Mouse (Mus musculus) MEL (cell line): ENCODE data around the gene Fam49a. TPM values are rescaled to one million over a fixed set of nuclear protein-coding genes. Genes with fewer than 3 reads are reported as not detected.

Experiments
- DNase-seq: peaks from one replicate; pipeline ENCODE4 v3.0.0; 2011; ENCODE audit warnings: low read depth, low spot score
- H3K27ac ChIP-seq: 2 replicates; pipeline ENCODE4 v1.5.1; 2012; ENCODE audit warnings: low read depth, mild to moderate bottlenecking, control low read depth, low read length, moderate library complexity; ENCODE audit not compliant: control insufficient read depth
- H3K27me3 ChIP-seq, 2 experiments: fragments of 150-350 bp in 1 of 2; sonication (generic) in 1 of 2; 2 replicates each; pipeline ENCODE4 v1.6.1; 2012; ENCODE audit warnings: low read length in 2 of 2, mild to moderate bottlenecking in 2 of 2, improper control_type of control experiment in 1 of 2, moderate library complexity in 1 of 2; ENCODE audit not compliant: insufficient read depth in 2 of 2, control insufficient read depth in 1 of 2
- H3K36me3 ChIP-seq, 2 experiments: 2 replicates each; pipeline ENCODE4 v1.6.1; 2012 to 2014; ENCODE audit warnings: low read length in 2 of 2, improper control_type of control experiment in 1 of 2, inconsistent platforms in 1 of 2, mild to moderate bottlenecking in 1 of 2; ENCODE audit not compliant: insufficient read depth in 2 of 2, control insufficient read depth in 1 of 2
- H3K4me1 ChIP-seq, 2 experiments: fragments of 150-350 bp in 1 of 2; sonication (generic) in 1 of 2; 2 replicates each; pipeline ENCODE4 v1.6.1; 2012; ENCODE audit warnings: low read length in 2 of 2, improper control_type of control experiment in 1 of 2, mild to moderate bottlenecking in 1 of 2; ENCODE audit not compliant: insufficient read depth in 2 of 2, control insufficient read depth in 1 of 2
- H3K4me3 ChIP-seq, 2 experiments: fragments of 150-350 bp in 1 of 2; sonication (generic) in 1 of 2; 2 replicates each; pipeline ENCODE4 v1.5.1; 2012; ENCODE audit warnings: low read depth in 2 of 2, low read length in 2 of 2, mild to moderate bottlenecking in 2 of 2, moderate library complexity in 2 of 2, control low read depth in 1 of 2, improper control_type of control experiment in 1 of 2; ENCODE audit not compliant: control insufficient read depth in 1 of 2, insufficient read depth in 1 of 2
- H3K79me2 ChIP-seq: 2 replicates; pipeline ENCODE4 v1.6.1; 2012; ENCODE audit warnings: mild to moderate bottlenecking, low read length, moderate library complexity; ENCODE audit not compliant: control insufficient read depth, poor library complexity, insufficient read depth
- H3K9ac ChIP-seq: 2 replicates; pipeline ENCODE4 v1.6.1; 2012; ENCODE audit warnings: low read depth, mild to moderate bottlenecking, control low read depth, low read length, moderate library complexity; ENCODE audit not compliant: control insufficient read depth, poor library complexity, severe bottlenecking
- H3K9me3 ChIP-seq: fragments of 150-350 bp; sonication (generic); replicated peaks from 2 replicates; pipeline ENCODE4 v1.6.1; 2012; ENCODE audit warnings: mild to moderate bottlenecking, low read length, improper control_type of control experiment, moderate library complexity; ENCODE audit not compliant: insufficient read depth
- BHLHE40 ChIP-seq: IDR thresholded peaks from 2 replicates; pipeline ENCODE4 v1.6.1; 2012; ENCODE audit warnings: low read depth, mild to moderate bottlenecking, inconsistent platforms, low read length, improper control_type of control experiment, borderline replicate concordance
- CHD1 ChIP-seq: IDR thresholded peaks from 2 replicates; pipeline ENCODE4 v1.6.1; 2012; ENCODE audit warnings: low read depth, mild to moderate bottlenecking, inconsistent platforms, low read length, improper control_type of control experiment
- CTCF ChIP-seq, 3 experiments: IDR thresholded peaks in 2 of 3; conservative IDR thresholded peaks in 1 of 3; 2 replicates each; pipeline ENCODE4 v1.5.1; 2011 to 2012; ENCODE audit warnings: low read length in 3 of 3, low read depth in 2 of 3, mild to moderate bottlenecking in 2 of 3, improper control_type of control experiment in 1 of 3, inconsistent platforms in 1 of 3, mixed read lengths in 1 of 3, moderate library complexity in 1 of 3; ENCODE audit not compliant: control insufficient read depth in 1 of 3, insufficient read depth in 1 of 3, poor library complexity in 1 of 3, severe bottlenecking in 1 of 3
- ELF1 ChIP-seq: IDR thresholded peaks from 2 replicates; pipeline ENCODE4 v1.6.1; 2014; ENCODE audit warnings: low read depth, mild to moderate bottlenecking, inconsistent platforms, low read length, improper control_type of control experiment, moderate library complexity
- EP300 ChIP-seq, 2 experiments: IDR thresholded peaks; 2 replicates each; pipeline ENCODE4 v1.6.1; 2011; ENCODE audit warnings: improper control_type of control experiment in 2 of 2, low read length in 2 of 2, low read depth in 1 of 2, mild to moderate bottlenecking in 1 of 2
- ETS1 ChIP-seq: IDR thresholded peaks from 2 replicates; pipeline ENCODE4 v1.6.1; 2012; ENCODE audit warnings: low read depth, mild to moderate bottlenecking, inconsistent platforms, low read length, improper control_type of control experiment, moderate library complexity
- GATA1 ChIP-seq: IDR thresholded peaks from 2 replicates; pipeline ENCODE4 v1.6.1; 2011; ENCODE audit warnings: low read depth, low read length, improper control_type of control experiment
- JUND ChIP-seq: IDR thresholded peaks from 2 replicates; pipeline ENCODE4 v1.6.1; 2011; ENCODE audit warnings: low read depth, mild to moderate bottlenecking, improper control_type of control experiment, low read length
- MAX ChIP-seq: IDR thresholded peaks from 2 replicates; pipeline ENCODE4 v1.6.1; 2011; ENCODE audit warnings: low read length, improper control_type of control experiment
- MYC ChIP-seq: IDR thresholded peaks from 2 replicates; pipeline ENCODE4 v1.6.1; 2011; ENCODE audit warnings: low read depth, mild to moderate bottlenecking, low read length, improper control_type of control experiment, moderate library complexity
- NELFE ChIP-seq: IDR thresholded peaks from 2 replicates; pipeline ENCODE4 v1.6.1; 2011; ENCODE audit warnings: low read depth, low read length, improper control_type of control experiment
- NRF1 ChIP-seq: IDR thresholded peaks from 2 replicates; pipeline ENCODE4 v1.6.1; 2014; ENCODE audit warnings: low read depth, mild to moderate bottlenecking, inconsistent platforms, low read length, improper control_type of control experiment, moderate library complexity; ENCODE audit not compliant: poor library complexity, insufficient read depth, severe bottlenecking
- POLR2A ChIP-seq, 2 experiments: IDR thresholded peaks; 2 replicates each; pipeline ENCODE4 v1.6.1; 2011 to 2012; ENCODE audit warnings: low read length in 2 of 2, mild to moderate bottlenecking in 2 of 2, control low read depth in 1 of 2, improper control_type of control experiment in 1 of 2, low read depth in 1 of 2, moderate library complexity in 1 of 2; ENCODE audit not compliant: control insufficient read depth in 1 of 2, insufficient read depth in 1 of 2, poor library complexity in 1 of 2
- POLR2AphosphoS2 ChIP-seq: IDR thresholded peaks from 2 replicates; pipeline ENCODE4 v1.6.1; 2011; ENCODE audit warnings: low read length, improper control_type of control experiment
- RAD21 ChIP-seq: IDR thresholded peaks from 2 replicates; pipeline ENCODE4 v1.6.1; 2011; ENCODE audit warnings: mild to moderate bottlenecking, low read depth, low read length, improper control_type of control experiment
- SIN3A ChIP-seq: IDR thresholded peaks from 2 replicates; pipeline ENCODE4 v1.6.1; 2012; ENCODE audit warnings: low read length, improper control_type of control experiment, inconsistent platforms
- SMC3 ChIP-seq: IDR thresholded peaks from 2 replicates; pipeline ENCODE4 v1.6.1; 2011; ENCODE audit warnings: low read depth, low read length, improper control_type of control experiment
- TAL1 ChIP-seq: IDR thresholded peaks from 2 replicates; pipeline ENCODE4 v1.6.1; 2012; ENCODE audit warnings: mild to moderate bottlenecking, inconsistent platforms, low read length, moderate library complexity, mixed read lengths
- TCF12 ChIP-seq: IDR thresholded peaks from 2 replicates; pipeline ENCODE4 v1.6.1; 2014; ENCODE audit warnings: low read depth, mild to moderate bottlenecking, inconsistent platforms, low read length, improper control_type of control experiment, moderate library complexity
- UBTF ChIP-seq: IDR thresholded peaks from 2 replicates; pipeline ENCODE4 v1.6.1; 2012; ENCODE audit warnings: low read depth, mild to moderate bottlenecking, inconsistent platforms, low read length, improper control_type of control experiment, moderate library complexity, borderline replicate concordance; ENCODE audit not compliant: insufficient read depth
- USF1 ChIP-seq: IDR thresholded peaks from 2 replicates; pipeline ENCODE4 v1.6.1; 2014; ENCODE audit warnings: low read depth, mild to moderate bottlenecking, inconsistent platforms, low read length, improper control_type of control experiment, moderate library complexity
- USF2 ChIP-seq, 2 experiments: IDR thresholded peaks; 2 replicates each; pipeline ENCODE4 v1.6.1; 2011 to 2012; ENCODE audit warnings: improper control_type of control experiment in 2 of 2, low read length in 2 of 2, borderline replicate concordance in 1 of 2, inconsistent platforms in 1 of 2, low read depth in 1 of 2, mild to moderate bottlenecking in 1 of 2; ENCODE audit not compliant: insufficient read depth in 1 of 2
- ZC3H11A ChIP-seq: IDR thresholded peaks from 2 replicates; pipeline ENCODE4 v1.6.1; 2012; ENCODE audit warnings: low read depth, mild to moderate bottlenecking, inconsistent platforms, low read length, improper control_type of control experiment
- ZKSCAN1 ChIP-seq: IDR thresholded peaks from 2 replicates; pipeline ENCODE4 v1.6.1; 2012; ENCODE audit warnings: low read depth, mild to moderate bottlenecking, inconsistent platforms, low read length, improper control_type of control experiment, moderate library complexity
- ZMIZ1 ChIP-seq: IDR thresholded peaks from 2 replicates; pipeline ENCODE4 v1.6.1; 2012; ENCODE audit warnings: low read depth, mild to moderate bottlenecking, inconsistent platforms, low read length, improper control_type of control experiment, moderate library complexity
- polyA plus RNA-seq, 2 experiments: library from polyadenylated mRNA; stranded (reverse) in 1 of 2; unstranded in 1 of 2; fragments of >175 nt in 1 of 2; fragments of >200 nt in 1 of 2; gene quantifications; 2 replicates each; pipeline versions ENCODE4 v1.2.1 to v1.2.4; 2012; ENCODE audit warnings: low replicate concordance in 2 of 2, low read depth in 1 of 2; ENCODE audit not compliant: insufficient read length in 2 of 2, insufficient read depth in 1 of 2, missing spikeins in 1 of 2
- total RNA-seq: library from RNA; depleted of rRNA; stranded (reverse); fragments of 300-350 nt; gene quantifications from 2 replicates; pipeline ENCODE4 v1.2.3, GENCODE M21; 2012

Gene Fam49a
- total and polyA plus RNA-seq, 3 experiments = 0.42 to 1.3 TPM; not detected in 1

DNA sequence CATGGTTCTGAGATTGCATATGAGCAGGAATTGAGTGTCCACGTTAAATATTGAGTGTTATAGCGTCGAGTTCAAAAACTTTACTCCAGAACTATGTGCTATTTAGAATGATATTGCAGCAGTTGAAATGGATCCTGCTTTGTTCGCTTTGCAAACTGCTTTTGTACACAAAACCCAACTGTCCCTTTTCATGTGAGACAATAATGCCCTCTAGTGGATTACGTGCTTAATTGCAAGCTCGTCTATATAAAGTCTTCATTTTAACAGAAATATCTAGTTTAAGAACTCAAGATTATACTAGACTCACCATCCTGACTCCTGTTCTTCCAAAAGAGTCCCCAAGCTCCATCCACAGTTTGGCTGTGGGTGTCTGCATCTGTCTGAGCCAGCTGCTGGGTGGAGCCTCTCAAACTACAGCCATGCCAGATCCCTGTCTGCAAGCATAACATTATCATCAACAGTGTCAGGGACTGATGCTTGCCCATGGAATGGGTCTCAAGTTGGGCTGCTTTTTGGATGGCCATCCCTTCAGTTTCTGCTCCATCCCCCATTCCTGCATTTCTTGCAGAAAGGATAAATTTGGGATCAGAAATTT is 56.3 kb downstream of the Fam49a start:
- H3K36me3 ChIP-seq = peaks cover 0 to 9% of the 10 kb centered on the region in 2 experiments; a peak in 2 of 4 replicates
- no peaks in the 10 kb centered on the region for H3K79me2 ChIP-seq
- peak; percentile 65 for DNase-seq
- no peak overlapping the region for H3K9ac ChIP-seq
- TF ChIP-seq RAD21 (peak; percentile 97), POLR2A (IDR thresholded peaks at IDR 0.05; ENCODE audit: control insufficient read depth in 1 of 2, insufficient read depth in 1 of 2, low read depth in 1 of 2, low read length in 2 of 2, poor library complexity in 1 of 2) (no peak), ZC3H11A (peak; percentile 88), SMC3 (peak; percentile 93), CTCF (IDR thresholded peaks at IDR 0.05 in 2 of 3, conservative IDR thresholded peaks at IDR 0.05 in 1 of 3; ENCODE audit: control insufficient read depth in 1 of 3, insufficient read depth in 1 of 3, low read depth in 2 of 3, low read length in 3 of 3, poor library complexity in 1 of 3, severe bottlenecking in 1 of 3) (peak in 2 of 3 experiments; percentile 68 to 92; a peak in 4 of 6 replicates)
- TF ChIP-seq, all 39 proteins: peak for 4
- Histone ChIP-seq H3K4me3 (no peak overlapping the region), H3K4me1 (peaks cover 2 to 11% of the 10 kb centered on the region in 2 experiments; a peak in 2 of 4 replicates), H3K9me3 (no peaks in the 10 kb centered on the region), H3K27ac (no peak overlapping the region), H3K27me3 (no peaks in the 10 kb centered on the region)

DNA sequence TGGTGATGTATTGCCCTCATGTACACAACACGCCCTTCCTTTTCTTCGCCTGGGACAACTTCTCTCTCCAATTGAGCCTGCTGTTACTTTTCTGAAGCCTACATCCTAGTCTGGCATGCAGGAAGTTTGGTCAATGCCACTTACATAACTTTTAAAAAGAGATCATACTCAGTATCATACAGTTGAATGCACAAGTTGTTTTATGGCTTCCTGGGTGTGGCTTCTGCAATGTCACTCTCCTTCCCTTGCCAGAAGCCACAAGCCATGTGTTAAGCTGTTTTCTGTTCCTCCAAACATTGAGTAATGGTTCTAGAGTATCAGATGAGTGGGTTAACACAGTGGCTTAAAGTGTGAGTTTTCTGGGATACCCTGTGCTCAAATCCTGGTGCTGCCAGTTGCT is 58.8 kb downstream of the Fam49a start:
- Histone ChIP-seq H3K36me3 (peaks cover 0 to 9% of the 10 kb centered on the region in 2 experiments; a peak in 2 of 4 replicates), H3K9me3 (no peaks in the 10 kb centered on the region), H3K9ac (no peak overlapping the region), H3K79me2 (no peaks in the 10 kb centered on the region), H3K27me3 (no peaks in the 10 kb centered on the region), H3K27ac (peak overlapping the region; percentile 39; the same call in 1 of the 2 replicates), H3K4me1 (peaks cover 2 to 11% of the 10 kb centered on the region in 2 experiments; a peak in 2 of 4 replicates), H3K4me3 (no peak overlapping the region)
- peak; percentile 71 for DNase-seq
- peak; percentile 44; the same call in 1 of the 2 replicates for TF ChIP-seq MAX
- no peak for TF ChIP-seq RAD21
- 0 out of 2 replicates have a peak, but pooled peaks have one; percentile 13 for TF ChIP-seq TCF12
- TF ChIP-seq MYC = peak; percentile 64; the same call in 1 of the 2 replicates
- TF ChIP-seq ZMIZ1 = no peak
- TF ChIP-seq EP300 (IDR thresholded peaks at IDR 0.05; ENCODE audit: low read depth in 1 of 2, low read length in 2 of 2) = peak; percentile 40 to 44; a peak in 3 of 4 replicates
- peak; percentile 66 for TF ChIP-seq ETS1
- peak; percentile 51; the same call in 1 of the 2 replicates for TF ChIP-seq SIN3A

DNA sequence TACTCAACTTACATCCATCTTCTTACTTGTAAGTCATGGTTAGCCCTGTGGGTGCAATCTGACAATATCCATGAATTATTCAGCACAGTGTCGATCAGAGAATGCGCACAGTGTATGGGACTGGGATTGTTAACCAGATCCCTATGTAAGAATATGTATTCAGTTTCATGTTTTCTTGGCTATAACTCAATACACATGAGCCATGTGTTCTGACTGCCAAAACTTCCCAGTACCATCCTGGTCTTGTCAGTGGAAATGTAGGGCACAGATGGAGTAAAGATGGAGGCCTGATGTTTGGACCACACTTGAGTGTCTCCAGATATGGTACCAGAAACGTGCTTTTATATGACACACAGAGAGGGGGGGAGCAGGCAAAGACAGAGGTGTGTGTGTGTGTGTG is 59.2 kb downstream of the Fam49a start:
- H3K79me2 ChIP-seq = no peaks in the 10 kb centered on the region
- H3K9ac ChIP-seq = no peak overlapping the region
- no peak for DNase-seq
- no peak overlapping the region for H3K27ac ChIP-seq
- H3K4me3 ChIP-seq = no peak overlapping the region
- H3K9me3 ChIP-seq = no peaks in the 10 kb centered on the region
- H3K4me1 ChIP-seq = peaks cover 2 to 11% of the 10 kb centered on the region in 2 experiments; a peak in 2 of 4 replicates
- H3K27me3 ChIP-seq = no peaks in the 10 kb centered on the region
- H3K36me3 ChIP-seq = peaks cover 0 to 9% of the 10 kb centered on the region in 2 experiments; a peak in 2 of 4 replicates
- TF ChIP-seq JUND (no peak), GATA1 (no peak), EP300 (IDR thresholded peaks at IDR 0.05; ENCODE audit: low read depth in 1 of 2, low read length in 2 of 2) (no peak), NRF1 (no peak), ZKSCAN1 (no peak), UBTF (no peak), CHD1 (no peak), BHLHE40 (no peak), SIN3A (no peak), NELFE (no peak), TAL1 (no peak), POLR2AphosphoS2 (no peak), ELF1 (no peak), USF1 (no peak), USF2 (IDR thresholded peaks at IDR 0.05; ENCODE audit: borderline replicate concordance in 1 of 2, insufficient read depth in 1 of 2, low read depth in 1 of 2, low read length in 2 of 2) (no peak)
